Mouse (Mus musculus) cerebellum, adult 8-10 months (tissue): Measurements from ENCODE around the gene Shroom1.
A peak's percentile ranks its signal among the peaks of the same experiment; 100 is the strongest.

Experiments
- DNase-seq: peaks from one replicate; pipeline ENCODE4 v3.0.0; 2022

Shroom1 gene

DNA sequence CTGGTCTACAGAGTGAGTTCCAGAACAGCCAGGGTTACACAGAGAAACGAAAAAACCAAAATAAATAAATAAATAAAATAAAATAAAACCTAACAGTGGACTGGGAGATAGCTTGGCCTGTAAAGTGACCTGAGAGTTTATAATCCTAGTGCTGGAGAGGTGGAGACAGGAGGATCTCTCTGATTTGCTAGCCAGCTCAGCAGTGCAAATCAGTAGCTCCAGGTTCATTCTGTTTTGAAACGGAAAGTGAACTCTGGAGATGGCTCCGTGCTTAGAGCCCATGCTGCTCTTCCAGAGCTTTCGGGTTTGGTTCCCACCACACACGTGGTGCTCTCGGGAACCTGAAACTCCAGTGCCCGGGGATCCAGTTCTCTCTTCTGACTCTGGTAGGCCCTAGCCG, 9.0 kb upstream of the Shroom1 start:
- DNase-seq: no peak

DNA sequence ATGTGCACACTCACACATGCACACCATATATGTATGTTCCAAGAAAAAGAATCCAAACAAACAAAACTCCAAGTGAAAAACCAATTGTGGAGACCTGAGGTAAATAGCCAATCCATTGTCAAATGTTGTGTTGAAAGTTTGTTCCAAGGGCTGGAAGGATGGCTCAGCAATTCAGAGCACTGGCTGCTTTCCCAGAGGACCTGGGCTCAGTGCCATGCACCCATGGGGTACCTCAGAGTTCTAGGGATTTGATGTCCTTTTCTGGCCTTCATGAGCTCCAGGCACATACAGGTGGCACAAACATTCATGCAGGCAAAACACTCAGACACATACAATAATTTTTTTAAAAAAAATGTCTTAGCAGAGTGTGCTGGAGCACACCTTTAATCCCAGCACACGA, 8.5 kb upstream of the Shroom1 start:
- peak; percentile 92 for DNase-seq

DNA sequence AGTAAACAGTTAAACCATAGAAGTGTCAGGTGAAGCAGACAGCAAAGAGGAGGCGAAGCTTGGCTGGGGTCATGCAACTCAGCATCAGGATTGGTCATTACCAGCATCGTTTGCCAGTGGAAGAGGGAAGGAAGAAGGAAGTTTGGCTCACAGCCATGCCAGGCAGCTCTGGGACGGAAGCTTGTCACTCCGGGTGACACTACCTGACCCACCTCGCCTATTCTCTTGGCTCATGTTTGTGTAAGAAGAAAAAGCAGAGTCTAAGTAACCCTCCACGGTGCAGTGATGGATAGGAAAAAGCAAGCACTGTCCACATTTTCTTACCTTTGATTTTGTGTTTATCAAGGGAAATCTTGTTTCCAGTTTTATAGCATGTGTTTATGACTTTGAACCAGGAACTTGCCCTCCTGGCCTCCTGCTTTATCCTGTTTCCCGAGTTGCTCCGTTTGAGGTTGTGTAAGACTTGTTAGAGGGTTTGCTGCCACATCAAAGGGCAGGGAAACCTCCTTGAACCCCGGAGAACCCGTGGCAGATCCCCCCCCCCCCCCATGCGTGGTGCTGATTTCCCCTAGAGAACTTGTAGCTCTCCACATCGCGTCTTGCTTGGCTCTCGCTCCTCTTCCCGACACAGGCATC, 6.8 kb upstream of the Shroom1 start:
- no peak for DNase-seq

DNA sequence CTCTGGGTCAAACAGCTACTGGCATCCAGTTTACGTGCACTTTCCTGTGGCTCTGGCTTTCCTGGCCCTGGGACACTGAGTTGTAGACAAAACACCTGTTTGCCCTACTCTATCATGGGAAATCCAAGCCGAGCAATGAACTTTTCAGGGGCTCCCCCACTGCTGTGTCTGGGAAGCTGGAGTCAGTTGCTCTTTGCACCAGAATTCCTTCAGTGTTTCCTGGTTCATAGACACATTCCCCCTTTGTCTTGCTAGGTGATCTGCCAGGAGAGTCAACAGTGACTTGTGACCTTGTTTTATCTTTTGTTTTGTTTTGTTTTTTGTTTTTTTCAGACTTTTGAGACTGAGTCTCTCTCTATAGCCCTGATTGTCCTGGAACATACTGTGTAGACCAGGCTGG, 5.6 kb upstream of the Shroom1 start:
- no peak for DNase-seq

DNA sequence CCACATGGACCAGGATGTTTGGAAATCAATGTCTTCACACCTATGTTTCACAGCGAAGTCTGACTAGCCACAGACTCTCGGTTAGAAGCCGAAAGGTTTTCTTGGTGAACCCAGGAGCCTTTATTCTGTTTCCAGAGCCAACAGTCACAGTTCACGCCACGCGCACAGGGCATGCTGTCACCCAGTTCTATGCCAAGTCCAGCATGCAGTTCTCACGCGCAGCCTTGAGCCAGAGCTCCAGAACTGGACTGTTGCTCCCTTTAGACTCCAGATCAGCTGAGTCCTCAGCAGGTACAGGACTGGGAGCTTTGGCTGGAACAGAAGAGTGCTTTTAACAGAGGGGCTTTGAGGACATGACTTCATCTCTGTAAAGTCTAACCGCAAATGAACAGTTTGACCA, 4.6 kb upstream of the Shroom1 start:
- no peak for DNase-seq

DNA sequence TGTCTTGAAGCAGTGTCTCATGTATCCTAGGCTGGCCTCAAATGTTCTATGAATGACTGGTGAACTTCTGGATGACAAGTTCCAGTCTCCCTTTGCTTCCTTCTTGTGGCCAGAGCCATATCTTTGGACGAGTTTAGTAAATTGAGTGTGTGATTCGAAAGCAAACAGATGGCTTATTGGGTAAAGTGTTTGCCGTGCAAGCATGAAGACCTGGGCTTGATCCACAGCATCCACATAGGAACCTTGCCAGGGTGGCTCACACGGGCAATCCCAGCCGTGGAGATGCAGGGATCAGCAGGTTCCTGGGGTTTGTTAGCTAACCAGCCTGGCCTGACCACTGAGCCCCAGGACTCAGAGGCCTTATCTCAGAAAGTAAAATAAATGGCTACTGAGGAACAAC, 4.0 kb upstream of the Shroom1 start:
- no peak for DNase-seq

DNA sequence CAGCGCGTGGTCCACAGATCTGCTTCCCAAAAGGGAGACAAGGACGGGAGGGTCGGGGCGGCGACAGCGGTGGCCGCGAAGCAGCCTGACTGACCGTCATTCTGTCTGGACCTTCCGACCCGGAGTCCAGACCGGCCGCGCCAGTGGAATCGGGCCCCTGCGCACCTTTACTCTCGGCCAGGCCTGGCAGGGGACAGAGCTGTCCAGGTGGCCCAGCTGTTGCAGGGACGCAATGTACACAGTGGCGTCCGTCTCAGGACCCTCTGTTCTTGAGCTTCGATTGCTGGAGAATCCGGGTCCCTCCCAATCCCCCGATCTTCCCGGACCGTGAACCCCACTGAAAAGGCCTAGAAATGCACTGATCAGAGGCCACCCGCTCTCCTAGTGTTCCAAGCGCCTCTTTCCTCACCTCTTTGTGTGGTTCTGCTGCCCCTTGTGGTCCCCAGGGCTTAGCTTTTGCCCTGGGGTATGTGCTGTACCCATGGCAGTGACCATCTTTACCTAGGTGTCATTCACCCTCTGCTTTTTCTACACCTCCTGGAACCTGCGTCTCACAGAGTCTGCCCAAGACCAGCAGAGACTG, 458 bp downstream of the Shroom1 start:
- DNase-seq: no peak

DNA sequence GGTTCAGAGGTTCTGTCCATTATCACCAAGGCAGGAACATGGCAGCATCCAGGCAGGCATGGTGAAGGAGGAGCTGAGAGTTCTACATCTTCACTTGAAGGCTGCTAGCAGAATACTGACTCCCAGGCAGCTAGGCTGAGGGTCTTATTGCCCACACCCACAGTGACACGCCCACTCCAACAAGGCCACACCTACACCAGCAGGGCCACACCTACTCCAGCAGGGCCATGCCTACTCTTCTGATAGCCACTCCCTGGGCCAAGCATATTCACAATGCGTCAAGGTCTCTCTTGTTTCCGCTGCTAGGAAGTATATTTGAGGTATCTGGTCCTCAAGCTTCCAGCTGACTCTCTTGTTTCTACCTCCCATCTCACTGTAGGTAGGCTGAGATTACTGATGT, 2.0 kb downstream of the Shroom1 start:
- DNase-seq: no peak

DNA sequence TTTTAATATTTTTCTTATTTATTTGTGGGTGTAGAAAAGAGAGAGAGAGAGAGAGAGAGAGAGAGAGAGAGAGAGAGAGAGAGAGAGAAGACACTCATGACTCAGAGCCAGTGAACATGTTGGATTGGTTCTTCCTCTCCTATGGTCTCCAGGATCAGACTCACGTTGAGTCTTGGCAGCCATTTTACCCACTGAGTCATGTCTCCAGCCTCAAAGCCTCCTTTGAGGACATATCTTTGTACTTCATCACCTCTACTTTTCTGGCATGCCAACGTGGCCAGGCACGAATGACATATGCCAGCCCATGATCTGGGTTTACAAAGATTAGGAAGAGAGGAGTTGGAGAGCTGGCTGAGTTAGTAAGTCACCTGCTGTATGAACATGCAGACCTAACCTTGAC, 3.2 kb downstream of the Shroom1 start:
- no peak for DNase-seq

DNA sequence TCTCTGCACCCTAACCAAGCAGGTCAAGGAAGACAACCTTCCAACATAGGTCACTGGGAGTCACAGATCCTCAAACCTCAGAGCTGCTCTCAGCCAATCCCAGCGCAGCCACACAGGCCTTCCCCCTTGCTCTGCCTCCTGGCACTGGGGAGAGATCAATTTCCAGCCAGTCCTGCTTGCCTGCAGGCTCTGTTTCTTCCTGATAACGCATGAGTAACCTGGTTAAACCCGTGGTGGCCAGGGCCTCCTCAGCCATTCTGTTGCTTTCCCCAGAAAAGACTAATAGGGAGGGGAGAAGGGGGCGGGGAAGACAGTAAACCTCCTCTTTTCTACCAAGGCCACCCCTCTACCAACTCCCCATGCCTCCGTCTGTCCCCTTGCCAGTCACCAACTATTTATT, 4.7 kb downstream of the Shroom1 start:
- DNase-seq: no peak

DNA sequence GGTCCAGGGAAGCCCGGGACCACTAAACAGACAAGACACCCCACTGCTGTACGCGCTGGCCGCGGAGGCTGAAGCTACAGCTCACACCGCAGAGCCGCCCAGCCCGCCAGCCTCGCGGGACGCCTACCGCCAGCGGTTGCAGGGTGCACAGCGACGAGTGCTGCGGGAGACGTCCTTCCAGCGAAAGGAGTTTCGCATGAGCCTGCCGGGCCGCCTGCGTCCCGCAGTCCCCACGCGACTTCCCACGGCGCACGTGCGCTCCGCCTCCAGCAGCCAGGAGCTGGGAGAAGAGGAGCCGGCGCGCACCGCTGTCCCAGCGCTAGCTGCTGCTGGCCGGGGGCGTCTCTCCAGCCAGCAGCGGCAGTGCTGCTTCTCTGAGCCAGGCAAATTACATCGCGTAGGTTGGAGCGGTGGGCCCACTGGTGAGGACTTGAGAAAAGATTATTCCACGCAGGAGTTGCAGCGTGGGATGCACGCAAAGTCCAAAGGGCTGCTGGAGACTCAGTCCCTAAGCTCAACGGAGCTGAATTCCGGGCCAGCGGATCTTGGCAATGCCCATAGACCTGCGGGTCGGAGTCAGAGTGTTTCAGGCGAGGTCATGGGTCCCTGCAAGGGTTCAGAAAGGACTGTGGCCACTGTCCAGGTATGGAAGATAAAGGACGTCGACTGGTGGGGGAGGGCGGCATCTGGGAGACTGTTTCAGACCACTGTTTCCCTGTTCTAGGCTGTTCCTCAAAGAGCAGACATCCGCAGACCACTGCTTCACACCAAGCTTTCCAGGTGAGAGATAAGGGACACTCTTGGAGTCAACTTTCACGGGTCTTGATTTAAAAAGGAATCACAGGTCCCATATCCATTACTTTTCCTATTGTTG, 6.8 kb downstream of the Shroom1 start:
- DNase-seq: no peak

DNA sequence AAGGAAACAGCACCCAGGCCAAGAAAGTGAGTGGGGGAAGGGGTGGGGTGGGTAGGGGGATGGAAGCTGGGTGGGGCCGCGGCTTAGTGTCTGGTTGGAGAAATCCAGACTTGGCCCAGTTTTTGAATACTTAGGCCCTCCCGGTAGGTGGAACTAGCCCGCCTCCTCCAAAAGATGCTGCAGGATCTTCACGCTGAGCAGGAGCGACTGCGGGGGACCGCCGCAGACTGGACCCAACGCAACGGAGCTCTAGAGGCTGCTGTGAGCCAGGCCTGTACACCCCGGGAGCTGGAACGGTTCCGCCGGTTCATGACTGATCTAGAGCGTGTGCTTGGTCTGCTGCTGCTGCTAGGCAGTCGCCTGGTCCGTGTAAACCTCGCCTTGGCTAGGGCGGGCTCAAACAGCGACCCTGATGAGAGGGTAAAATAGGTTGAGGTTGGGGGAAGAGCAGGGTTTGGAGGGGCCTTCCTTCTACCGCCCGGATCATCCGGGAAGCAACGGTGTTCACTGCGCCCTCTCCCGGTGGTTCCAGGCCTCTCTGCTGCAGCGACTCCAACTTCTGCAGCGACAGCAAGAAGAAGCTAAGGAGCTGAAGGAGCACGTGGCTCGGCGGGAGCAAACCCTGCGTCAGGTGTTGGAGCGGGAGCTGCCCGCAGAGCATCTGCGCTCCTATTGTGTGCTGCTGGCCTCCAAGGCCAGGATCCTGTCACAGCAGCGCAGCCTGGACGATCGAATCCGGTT, 9.4 kb downstream of the Shroom1 start:
- DNase-seq: peak; percentile 90

DNA sequence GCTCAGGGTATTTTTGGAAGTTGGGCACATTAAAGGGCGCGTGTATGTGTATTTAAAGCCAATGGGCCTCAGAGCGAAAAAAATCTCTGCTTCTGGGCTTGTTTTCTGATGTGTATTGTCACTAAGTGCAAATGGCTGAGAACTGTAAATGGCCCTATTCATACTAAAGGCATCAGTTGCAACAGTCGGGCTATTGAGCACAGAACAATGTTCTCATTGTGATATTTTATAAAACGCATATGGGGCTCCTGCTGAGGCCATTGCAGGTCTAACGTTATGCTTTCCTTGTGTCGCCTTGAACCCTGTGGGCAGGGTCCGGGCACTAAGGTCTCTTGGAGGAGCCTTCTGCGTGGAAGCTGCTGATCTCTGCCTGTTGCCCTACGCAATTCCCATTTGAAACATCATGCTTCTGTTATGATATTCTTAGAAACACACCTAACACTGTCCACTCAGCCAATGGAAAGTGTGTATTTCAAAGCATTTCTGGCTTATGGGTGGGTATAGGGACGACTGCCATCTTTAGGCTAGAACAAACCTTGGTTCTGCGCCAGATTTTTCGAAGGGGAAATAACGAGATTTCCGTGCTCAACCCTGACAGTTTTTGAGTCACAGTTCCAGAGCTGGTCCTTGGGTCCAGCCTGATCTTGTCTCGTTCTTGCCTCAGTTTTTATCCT, 12.4 kb downstream of the Shroom1 start:
- DNase-seq: no peak

DNA sequence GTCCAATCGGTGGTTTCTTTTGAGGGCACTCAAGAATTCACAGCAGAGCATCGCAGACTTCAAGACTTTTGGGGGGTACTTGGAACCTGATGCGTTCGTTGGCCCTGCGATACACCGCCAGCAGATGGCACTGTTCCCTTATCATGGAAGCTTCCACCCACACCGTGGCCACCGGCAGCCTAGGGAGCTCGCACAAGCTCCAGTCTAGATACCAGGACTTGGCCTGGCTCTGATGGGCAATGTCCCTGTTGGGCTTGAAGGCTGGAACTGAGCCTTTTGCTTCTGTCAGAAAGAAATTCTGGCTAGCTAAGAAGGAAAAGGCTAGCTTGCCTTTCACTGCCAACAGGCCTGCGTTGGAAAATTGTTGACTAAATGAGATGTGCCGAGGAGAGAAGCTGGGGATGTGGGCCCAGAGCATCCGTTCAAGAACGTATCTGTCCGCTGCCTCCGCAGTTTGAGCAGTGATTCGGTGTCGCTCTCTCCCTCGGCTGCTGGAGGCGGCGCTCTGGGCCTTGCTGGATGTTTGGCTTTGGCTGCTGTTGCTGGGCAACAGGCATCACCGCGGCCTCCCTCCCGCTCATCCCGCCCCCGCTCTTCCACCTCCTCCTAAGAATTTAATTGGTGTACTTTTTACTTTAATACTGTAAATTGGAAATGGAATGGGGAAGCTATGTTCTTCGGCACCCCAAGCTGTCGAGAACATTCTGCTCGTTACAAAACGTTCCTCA, 13.1 kb downstream of the Shroom1 start, which contains the start of gene Gm9837:
TSS of gene Gm9837 (minus strand) at position 512 of the 728 bp plus-strand sequence.
- DNase-seq: peak; percentile 95

DNA sequence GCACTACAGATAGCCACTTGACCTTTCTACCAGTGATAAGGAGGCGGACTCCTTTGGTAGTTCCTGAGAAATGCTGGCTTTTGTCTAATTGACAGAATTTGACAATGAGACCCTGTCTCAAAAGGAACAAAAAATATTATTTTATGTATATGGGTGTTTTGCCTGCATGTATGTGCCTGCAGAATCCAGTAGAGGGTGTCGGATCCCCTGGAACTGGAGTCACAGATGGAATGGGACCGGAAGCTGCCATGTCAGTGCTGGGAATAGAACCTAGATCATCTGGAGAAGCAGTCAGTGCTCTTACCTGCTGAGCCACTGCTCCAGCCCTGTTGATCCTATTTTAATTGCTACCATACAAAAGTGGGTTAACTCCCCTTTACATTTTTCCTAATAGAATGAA, 15.7 kb downstream of the Shroom1 start:
- no peak for DNase-seq

DNA sequence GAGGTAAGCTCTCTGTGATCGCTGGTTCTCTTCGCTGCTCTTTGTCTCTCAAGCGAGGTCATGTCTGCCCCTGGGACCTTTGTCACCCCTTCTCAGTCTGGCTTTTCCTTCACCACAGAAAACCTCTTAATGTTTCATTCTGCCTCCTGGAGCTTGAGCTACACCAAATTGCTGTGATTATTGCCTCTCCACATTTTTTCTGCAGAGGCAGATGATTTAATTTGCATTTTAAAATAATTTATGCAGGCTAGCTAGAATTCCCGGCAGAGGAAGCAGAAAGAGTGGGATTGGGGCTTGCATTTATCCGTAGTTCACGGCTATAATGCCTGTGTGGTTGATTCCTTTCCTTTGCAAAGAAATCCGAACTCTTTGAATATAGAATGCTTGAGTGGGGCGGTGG, 18.6 kb downstream of the Shroom1 start:
- no peak for DNase-seq

DNA sequence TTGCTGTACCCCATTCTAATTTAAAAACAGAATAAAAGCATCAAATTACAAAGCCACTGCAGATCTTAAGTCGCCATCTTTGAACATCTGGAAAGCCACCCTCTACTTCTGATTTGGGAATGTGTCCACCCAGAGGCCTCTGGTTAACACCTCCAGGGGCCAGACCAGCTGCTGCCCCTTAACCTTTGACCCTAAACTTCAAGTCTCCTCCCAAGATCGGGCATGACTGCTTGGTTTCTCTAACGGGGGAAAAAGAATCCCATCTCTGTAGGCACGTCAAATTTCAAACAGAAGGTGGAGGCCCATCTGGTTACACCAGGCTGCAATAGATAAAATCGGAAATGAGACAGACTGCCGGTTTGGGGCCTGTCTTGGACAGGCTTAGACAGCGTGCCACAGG, 20.8 kb downstream of the Shroom1 start:
- DNase-seq: no peak

DNA sequence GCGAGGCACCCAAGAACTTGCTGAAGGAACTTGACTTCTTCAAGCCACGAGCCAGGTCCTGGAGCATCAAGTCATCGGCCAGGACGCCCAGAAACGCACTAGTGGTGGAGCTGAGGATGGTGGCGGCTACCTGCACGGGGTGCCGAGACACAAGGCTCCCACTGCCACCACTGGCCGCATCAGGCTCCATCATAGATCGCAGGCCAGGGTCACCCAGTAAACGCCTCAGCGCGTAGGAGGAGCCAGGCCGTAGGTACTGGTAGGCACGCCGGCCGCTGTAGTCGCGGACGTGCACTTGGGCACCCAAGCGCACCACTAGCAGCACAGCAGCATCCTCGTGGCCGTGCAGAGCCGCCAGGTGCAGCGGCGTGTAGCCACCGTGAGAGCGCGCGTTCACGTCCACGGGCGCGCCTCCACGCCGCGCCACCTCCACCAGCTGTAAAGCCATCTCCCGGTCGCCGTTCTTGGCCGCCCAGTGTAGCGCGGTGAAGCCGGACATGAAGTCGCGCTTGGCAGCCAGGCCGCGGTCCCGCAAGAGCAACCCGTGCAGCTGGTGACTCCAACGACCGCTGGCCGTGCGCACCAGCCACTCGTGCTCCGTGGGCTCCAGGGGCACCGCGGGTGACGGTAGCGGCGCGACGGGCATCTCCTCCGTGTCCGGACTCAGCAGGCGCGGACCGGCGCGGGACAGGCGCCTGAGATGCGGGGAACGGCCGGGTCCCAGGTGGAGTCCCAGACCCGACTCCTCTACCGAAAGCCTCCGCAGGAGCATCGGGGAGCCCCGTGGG, 21.6 kb downstream of the Shroom1 start:
- peak; percentile 51 for DNase-seq

DNA sequence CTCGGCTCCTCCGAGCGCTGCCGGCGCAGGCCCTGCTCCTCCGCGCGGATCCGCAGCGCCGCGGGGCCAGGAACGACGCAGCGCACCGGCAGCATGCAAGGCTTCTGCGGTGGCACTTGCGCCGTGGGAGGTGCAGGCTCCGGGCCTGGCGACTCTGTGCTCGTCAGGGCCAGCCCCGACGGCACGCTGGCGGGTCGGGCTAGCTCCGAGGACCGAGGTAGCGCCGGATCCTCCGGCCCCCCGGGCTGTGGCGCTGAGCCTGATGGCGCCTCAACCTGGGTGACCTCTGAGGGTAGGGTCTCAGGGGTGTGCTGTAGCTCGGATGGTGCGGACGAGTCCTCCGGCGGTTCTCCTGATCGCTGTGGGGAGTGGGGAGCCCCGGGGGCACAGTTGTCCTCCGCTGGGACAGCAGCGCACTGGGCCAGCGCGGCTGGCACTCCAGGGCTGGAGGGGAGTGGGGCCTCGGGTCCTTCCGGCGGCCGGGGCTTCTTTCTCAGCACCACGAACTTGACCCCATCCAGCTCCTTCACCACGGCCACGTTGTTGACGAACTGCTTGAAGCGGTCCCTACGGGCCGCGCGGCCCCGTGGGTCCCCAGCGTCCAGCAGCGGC, 22.3 kb downstream of the Shroom1 start:
- peak; percentile 54 for DNase-seq

DNA sequence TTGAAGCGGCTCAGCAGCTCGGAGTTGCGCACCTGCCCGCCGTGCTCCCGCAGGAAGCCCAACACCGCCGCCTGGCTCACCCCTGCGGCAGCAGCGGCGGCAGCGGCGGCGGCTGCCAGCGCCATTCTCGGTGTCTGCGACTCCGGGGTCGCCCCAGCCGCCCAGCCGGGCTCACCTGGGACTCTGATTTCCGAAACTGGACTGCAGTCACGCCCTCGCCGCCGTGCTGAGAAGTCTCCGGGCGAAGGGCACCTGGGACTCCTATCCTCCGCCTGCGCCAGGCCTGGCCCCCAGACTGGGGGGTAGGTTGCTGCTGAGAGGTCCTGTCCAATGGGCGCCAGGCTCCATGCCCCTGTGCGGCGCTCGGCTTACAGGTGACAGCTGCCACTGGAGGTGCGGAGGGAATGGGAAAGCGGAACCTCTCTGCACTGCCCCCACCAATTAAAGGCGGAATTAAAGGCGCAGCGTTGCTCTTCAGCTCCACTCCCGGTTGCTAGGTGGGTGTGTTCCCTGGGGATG, 22.8 kb downstream of the Shroom1 start, which contains the start of the genes Gm9945 and Sowaha:
TSS of gene Gm9945 (plus strand) at position 384 of the 519 bp plus-strand sequence.
TSS of gene Sowaha (minus strand) at position 492 of the 519 bp plus-strand sequence.
- peak; percentile 79 for DNase-seq
